Mouse (Mus musculus): ENCODE data around the gene Ptcra. TPM values are rescaled to one million over a fixed set of nuclear protein-coding genes. Genes with fewer than 3 reads are reported as not detected.
"Not testable (repeated sequence)": the region's sequence is repeated elsewhere in the genome, so short reads cannot be mapped to it uniquely, and the experiment has no call there.

Ptcra gene
- total RNA-seq (2021), result not detected
- long read RNA-seq, experiment 1, result 0 reads
- long read RNA-seq, experiment 2, partial matches to known transcripts, result 1 of 1 reads
- long read RNA-seq, experiment 2, other reads (novel, unspliced or antisense), result 0 of 1 reads

DNA sequence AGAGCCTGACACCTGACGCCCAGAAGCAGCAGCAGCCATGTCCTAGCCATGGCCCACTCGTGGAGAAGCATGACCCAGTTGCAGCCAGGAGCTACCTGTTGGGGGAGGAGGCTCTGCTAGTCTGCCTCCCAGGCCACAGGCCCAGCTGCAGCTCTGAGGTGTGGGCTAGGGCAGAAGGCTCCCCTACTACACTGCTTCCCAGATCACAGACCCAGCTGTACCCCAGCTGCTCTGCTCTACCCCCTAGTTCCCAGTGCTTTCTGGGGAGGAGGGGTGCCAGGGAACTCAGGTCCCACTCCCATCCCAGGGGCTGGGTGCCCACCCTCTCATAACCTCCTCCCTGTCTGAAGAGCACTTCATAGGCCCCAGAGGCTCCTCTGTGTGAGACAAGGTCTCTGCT, at the start of gene Ptcra:
Ptcra (minus strand) TSS at position 169 of the 400 bp plus-strand sequence.
- DNase-seq (ENCODE audit: low spot score in 2 of 2), result no peak

DNA sequence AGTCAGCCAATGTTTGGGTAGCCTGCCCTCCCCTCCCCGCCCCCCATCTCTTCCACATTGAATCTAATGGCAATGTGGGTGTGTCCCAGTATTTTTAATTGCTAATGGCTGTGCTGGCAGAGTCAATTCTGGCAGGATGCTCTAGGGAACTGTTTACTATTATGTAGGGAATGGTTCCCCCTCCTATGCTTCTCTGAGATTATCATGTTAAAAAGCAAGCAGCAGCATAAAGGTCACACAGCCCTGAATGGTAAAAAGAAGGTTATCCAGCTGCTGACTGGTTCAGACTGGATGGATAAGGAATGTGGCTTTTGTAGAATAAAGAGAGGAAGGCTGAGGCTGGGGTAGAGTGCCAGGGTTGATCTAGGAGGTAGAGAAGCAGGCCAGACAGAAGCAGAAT, 48.9 kb upstream of the Ptcra start:
- DNase-seq (ENCODE audit: low spot score in 2 of 2), result no peak

- no peak for DNase-seq (ENCODE audit: low spot score in 2 of 2)
Measured at GRCm38 (mm10) chr17:46810672-46811071, 47.2 kb upstream of the Ptcra start.

- DNase-seq (ENCODE audit: low spot score in 2 of 2), result no peak
Measured at GRCm38 (mm10) chr17:46809131-46809830, 45.8 kb upstream of the Ptcra start.

GRCm38 (mm10) chr17:46808376-46808775, 44.9 kb upstream of the Ptcra start:
- no peak for DNase-seq (ENCODE audit: low spot score in 2 of 2)

- no peak for DNase-seq (ENCODE audit: low spot score in 2 of 2)
Measured at GRCm38 (mm10) chr17:46801761-46802160, 38.2 kb upstream of the Ptcra start.

DNA sequence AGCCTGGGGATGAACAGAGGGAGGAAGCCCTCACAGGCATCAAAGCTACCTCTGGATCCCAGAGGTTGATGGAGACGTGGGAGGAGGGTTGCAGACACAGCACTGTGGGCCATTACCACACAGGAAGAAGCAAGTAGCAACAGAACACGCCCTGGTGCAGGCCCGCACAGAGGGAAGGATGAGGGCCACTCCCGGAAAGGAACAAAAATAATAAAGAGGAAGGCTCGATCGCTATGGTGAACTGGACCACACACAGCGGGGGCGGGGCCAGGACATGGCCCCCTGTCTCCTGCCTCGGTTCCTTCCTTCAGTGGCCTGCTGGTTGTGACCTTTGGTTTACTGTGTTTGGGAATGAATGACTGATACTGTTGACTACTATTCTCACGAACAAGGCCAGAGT, 36.2 kb upstream of the Ptcra start:
- DNase-seq (ENCODE audit: low spot score in 2 of 2), result no peak

- DNase-seq (ENCODE audit: low spot score in 2 of 2), result no peak
Measured at GRCm38 (mm10) chr17:46797386-46797785, 33.9 kb upstream of the Ptcra start.

- DNase-seq (ENCODE audit: low spot score in 2 of 2), result no peak
Measured at GRCm38 (mm10) chr17:46796743-46797142, 33.2 kb upstream of the Ptcra start.

DNA sequence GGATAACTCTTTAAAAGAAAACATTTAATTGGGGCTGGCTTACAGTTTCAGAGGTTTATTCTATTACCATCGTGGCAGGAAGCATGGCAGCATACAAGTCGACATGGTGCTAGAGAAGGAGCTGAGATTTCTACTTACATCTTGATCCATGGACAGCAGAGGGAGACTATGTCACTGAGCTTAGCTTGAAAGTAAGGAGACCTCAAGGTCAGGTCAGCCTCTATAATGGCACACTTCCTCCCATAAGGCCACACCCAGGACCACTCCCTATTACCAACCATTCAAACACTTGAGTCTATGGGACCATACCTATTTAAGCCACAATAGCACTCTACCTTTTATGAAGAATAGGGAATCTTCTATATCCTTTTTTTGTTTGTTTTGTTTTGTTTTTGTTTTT, 29.5 kb upstream of the Ptcra start:
- DNase-seq (ENCODE audit: low spot score in 2 of 2), result no peak

- not testable (repeated sequence) for DNase-seq (ENCODE audit: low spot score in 2 of 2)
Measured at GRCm38 (mm10) chr17:46787974-46788373, 24.5 kb upstream of the Ptcra start.

DNA sequence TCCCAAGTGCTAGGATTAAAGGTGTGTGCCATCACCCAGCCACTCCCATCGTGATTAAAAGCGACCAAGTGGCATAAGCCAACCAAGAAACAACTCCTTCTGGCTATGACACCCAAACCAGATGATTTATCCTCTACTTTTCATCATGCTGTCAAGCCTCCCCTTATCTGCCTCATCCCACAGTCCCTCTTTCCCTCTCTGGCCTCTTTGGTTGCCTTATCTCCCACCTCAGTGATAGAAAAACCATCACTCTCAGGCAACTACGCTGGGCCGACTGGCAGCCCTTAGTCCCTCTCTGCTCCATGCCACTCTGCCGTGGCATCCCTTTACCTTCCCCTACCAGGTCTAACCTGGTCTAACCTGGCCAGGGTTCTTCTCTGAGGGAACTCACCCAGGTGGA, 23.4 kb upstream of the Ptcra start:
- no peak for DNase-seq (ENCODE audit: low spot score in 2 of 2)

DNA sequence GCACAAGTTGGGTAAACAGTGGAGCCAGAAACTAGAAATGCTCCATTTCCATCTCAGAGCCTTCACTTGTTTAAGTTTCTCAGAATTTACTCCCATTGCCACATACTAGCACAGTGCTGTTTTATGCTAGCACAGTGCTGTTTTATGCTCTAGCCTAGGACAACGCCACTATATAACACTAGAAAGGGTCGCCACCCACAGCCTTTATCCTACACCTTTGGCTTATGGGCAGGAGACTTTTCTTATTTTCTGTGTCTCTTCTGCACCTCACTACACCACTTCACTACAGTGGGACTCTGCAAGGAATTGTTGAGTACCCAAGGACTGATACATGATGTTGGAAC, 19.7 kb upstream of the Ptcra start:
- DNase-seq (ENCODE audit: low spot score in 2 of 2), result no peak

DNA sequence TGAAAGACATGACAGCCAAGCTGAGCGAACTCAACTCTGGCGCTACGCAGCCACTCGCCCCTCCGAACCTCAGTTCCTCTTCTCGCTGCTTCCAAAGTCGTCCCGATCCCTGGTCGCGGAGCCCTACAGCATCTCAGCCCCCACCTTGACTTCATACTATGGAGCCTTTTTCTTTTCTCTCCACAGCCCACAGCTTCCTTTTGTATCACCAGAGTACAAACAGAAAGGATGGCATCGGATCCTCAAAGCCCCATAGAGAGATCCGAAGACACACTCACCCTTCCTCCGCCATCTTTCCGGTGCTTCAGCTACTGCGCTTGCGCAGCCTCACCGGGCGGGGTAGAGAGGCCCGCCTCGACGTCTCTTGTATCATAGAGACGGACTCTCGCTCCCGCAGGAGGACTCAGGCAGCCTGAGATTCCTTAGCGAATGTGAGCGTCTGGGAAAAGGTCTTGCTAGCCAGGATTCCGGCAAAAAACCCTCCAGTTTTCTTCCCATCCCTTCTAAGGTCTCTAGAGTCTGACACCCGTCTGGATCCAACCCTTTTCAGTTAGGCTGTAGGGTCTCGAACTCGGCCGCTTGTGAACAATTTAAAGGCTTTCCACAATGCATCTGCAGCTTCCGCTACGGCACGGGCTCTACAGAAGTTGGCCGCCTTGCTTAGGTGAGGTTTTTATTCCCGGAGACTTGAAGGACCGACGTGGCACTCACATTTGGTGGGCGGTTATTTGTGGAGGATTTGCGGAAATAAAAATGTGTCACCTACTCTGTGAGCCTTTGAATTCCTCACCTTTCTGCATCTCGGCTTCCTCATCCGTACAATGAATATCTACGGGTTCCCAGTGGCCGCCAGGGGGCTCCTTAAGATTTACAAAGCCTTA, 19.1 kb upstream of the Ptcra start, which contains the start of gene Rpl7l1:
Rpl7l1 (minus strand) TSS at position 332 of the 881 bp plus-strand sequence.
- peak; percentile 81 to 91 for DNase-seq (ENCODE audit: low spot score in 2 of 2)

GRCm38 (mm10) chr17:46781876-46782275, 18.4 kb upstream of the Ptcra start:
- DNase-seq (ENCODE audit: low spot score in 2 of 2), result no peak

- DNase-seq (ENCODE audit: low spot score in 2 of 2), result no peak
Measured at GRCm38 (mm10) chr17:46776087-46776486, 12.6 kb upstream of the Ptcra start.

DNA sequence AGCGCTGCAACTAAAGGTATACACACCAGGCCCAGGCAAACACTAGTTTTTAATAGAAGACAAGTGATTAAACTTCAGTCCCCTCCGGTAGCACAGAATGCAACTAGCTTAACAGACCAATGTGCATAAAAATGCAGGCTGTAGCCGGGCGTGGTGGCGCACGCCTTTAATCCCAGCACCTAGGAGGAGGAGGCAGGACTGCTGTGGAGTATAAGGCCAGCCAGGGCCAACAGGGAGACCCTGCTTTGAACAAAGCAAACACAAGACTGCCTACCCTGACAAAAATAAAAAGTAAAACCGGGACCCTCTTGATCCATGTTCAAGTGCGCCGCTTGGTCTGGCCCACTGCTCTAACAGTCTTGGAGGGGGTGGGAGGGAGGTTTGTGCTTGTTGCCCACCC, 11.6 kb upstream of the Ptcra start:
- DNase-seq (ENCODE audit: low spot score in 2 of 2), result no peak

DNA sequence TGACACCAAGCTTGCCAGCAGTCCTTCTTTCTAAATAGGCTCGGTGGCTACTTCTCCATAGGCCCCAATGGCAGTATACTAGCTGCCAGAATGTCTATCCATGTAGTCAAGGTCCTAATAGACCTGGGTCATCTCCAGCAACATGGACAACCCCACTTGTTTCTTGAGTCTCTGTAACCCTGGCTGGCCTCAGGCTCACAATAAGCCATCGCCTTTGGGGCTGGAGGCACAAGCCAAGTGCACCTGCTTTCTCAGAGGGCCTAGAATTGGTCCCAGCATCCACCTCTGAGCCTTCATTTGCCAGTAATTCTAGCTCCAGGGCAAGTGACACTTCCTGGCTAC, 10.6 kb upstream of the Ptcra start:
- no peak for DNase-seq (ENCODE audit: low spot score in 2 of 2)

- DNase-seq (ENCODE audit: low spot score in 2 of 2), result no peak
Measured at GRCm38 (mm10) chr17:46773278-46774130, 10.0 kb upstream of the Ptcra start.

DNA sequence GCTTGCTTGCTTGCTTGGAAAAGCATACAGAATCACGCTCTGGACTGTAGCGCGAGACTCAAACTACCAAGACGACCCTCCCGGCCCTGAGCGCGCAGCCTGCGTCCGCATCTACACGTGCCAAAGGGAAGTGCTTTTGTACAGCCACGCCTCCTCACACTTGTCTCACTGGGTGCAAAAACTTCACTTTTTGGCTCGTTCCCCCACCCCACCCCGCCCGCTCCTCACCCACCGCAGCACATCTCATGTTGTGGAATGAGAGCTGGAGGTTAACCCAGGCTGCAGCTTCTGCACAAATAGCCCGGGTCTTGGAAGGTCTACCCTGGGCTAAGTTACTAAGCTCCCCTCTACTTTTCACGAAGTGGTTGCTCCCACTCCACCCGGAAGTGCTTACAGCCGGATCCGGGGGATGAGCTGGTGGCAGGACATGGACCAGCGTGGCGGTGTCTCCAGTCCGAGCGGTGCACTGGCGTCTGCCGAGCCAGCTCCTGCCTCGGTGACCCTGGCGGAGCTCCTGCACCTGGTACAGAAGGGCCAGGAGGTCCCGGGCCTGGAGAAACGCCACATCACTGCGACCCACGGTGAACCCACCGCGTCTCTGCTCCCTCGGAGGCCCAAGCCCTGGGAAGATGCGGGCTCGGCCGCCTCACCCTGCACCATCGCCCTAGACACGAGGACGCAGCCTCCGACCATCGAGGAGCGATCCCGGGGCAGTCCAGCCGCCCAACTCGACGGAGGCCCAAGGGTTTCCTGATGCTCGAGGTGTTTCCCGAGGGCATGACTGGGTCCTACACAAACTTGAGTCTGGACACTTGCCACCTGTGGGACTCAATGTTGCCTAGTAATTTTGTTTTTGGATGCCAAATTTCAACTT, 9.1 kb upstream of the Ptcra start, which contains the start of gene 2310039H08Rik:
2310039H08Rik (plus strand) TSS at position 232 of the 874 bp plus-strand sequence.
- peak; percentile 72 to 84 for DNase-seq (ENCODE audit: low spot score in 2 of 2)
